Mouse (Mus musculus) heart, embryonic 16.5 days (tissue): ENCODE measurements around the gene Cdk6. TPM values are rescaled to one million over a fixed set of nuclear protein-coding genes. Genes with fewer than 3 reads are reported as not detected.
A peak's percentile ranks its signal among the peaks of the same experiment; 100 is the strongest.

Experiments
- ATAC-seq: fragments of 200-750 bp; cut with Nextera tagmentation; replicated peaks from 2 replicates; pipeline ENCODE4 v1.8.0; 2017; ENCODE audit warnings: moderate number of reproducible peaks; ENCODE audit not compliant: insufficient read depth, low FRiP score; ENCODE audit errors: extremely low read depth
- H3K27ac ChIP-seq: fragments of 300-500 bp; sonication (generic); 2 replicates; pipeline ENCODE4 v1.5.1; 2014; ENCODE audit warnings: mild to moderate bottlenecking, low read length, control low read depth, moderate library complexity
- H3K27me3 ChIP-seq: fragments of 300-500 bp; sonication (generic); 2 replicates; pipeline ENCODE4 v1.6.1; 2014; ENCODE audit warnings: low read length, mixed read lengths; ENCODE audit not compliant: control insufficient read depth, insufficient read depth
- H3K36me3 ChIP-seq: fragments of 300-500 bp; sonication (generic); 2 replicates; pipeline ENCODE4 v1.6.1; 2014; ENCODE audit not compliant: control insufficient read depth, insufficient read depth
- H3K4me1 ChIP-seq: fragments of 300-500 bp; sonication (generic); 2 replicates; pipeline ENCODE4 v1.6.1; 2014; ENCODE audit warnings: low read length, mixed read lengths; ENCODE audit not compliant: control insufficient read depth, insufficient read depth
- H3K4me2 ChIP-seq: fragments of 300-500 bp; sonication (generic); 2 replicates; pipeline ENCODE4 v1.6.1; 2014; ENCODE audit warnings: low read depth, mild to moderate bottlenecking, control low read depth, low read length
- H3K4me3 ChIP-seq: fragments of 300-500 bp; sonication (generic); 2 replicates; pipeline ENCODE4 v1.5.1; 2014; ENCODE audit warnings: mild to moderate bottlenecking, control low read depth, low read length
- H3K9ac ChIP-seq: fragments of 300-500 bp; sonication (generic); 2 replicates; pipeline ENCODE4 v1.6.1; 2014; ENCODE audit warnings: low read length, control low read depth
- H3K9me3 ChIP-seq: fragments of 300-500 bp; sonication (generic); replicated peaks from 2 replicates; pipeline ENCODE4 v1.6.1; 2016; ENCODE audit warnings: low read length; ENCODE audit not compliant: control insufficient read depth
- WGBS: fragments of 180-500 bp; shearing (Covaris S2); extraction: QIAGEN DNeasy Blood & Tissue Kit; methylation state at CpG from one replicate; pipeline ENCODE4 v1.1.7; 2014; 5-methylcytosine and 5-hydroxymethylcytosine counted together
- polyA plus RNA-seq: library from polyadenylated mRNA; unstranded; fragments of >200 nt; fragmentation: Nextera tagmentation; extraction: Ambion mirVana; gene quantifications from 2 replicates; pipeline ENCODE4 v1.2.1, GENCODE M21; 2015

Gene Cdk6
- polyA plus RNA-seq, 1 experiment from 2014 or later, result 37.7 TPM

- Histone ChIP-seq H3K9me3 (no peaks in the 10 kb centered on the region), H3K36me3 (no peaks in the 10 kb centered on the region), H3K27ac (no peak overlapping the region), H3K27me3 (no peaks in the 10 kb centered on the region), H3K4me1 (no peaks in the 10 kb centered on the region), H3K4me3 (no peak overlapping the region), H3K9ac (no peak overlapping the region), H3K4me2 (no peak overlapping the region)
- 91% methylated on average over 8 of the region's 8 CpGs for WGBS
- no peak for ATAC-seq
Measured at GRCm38 (mm10) chr5:3478216-3478615, 136.9 kb downstream of the Cdk6 start.

DNA sequence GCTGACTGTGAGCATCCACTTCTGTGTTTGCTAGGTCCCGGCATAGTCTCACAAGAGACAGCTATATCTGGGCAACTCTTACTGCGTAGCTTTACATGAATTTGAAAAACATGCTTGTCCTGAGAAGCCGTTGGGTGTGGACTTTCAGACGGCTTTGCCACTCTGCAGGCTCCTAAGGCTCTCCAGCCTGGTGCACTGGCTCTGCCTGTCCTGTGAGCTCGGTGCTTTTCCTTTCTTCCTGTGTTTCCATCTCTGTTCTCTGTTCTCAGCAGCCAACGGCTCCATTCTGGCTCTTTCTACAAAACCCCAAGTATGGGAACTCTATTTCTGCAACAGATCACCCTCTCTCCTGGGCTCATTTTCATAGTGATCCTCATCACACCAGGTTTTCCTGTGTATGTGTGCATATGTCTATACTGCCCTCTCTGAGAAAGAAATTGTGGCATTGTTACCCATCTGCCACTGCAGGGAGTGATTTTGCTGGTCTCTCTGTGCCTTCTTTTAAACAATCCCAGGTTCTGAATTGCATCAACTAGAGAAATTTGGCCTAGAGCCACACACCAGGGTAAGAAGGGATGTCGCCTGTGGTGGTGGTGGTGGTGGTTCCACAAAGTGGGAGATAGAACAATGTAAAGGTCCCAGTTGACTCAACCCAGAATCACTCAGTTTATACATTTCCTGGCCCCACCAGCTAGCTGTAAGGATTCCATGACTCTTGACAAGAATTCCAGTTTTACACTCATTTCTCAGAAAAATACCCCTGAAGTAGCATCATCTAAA lies 137.9 kb downstream of the Cdk6 start:
- H3K27me3 ChIP-seq, result no peaks in the 10 kb centered on the region
- no peak overlapping the region for H3K9ac ChIP-seq
- no peak overlapping the region for H3K27ac ChIP-seq
- WGBS, result 82% methylated on average over 7 of the region's 7 CpGs
- H3K4me1 ChIP-seq, result no peaks in the 10 kb centered on the region
- no peak overlapping the region for H3K4me2 ChIP-seq
- H3K36me3 ChIP-seq, result 0 out of 2 replicates have a peak, but pooled peaks cover 3% of the 10 kb centered on the region
- no peaks in the 10 kb centered on the region; the same call in 1 of the 2 replicates for H3K9me3 ChIP-seq
- H3K4me3 ChIP-seq, result no peak overlapping the region
- ATAC-seq, result no peak

- H3K36me3 ChIP-seq, result peaks cover 10% of the 10 kb centered on the region; the same call in 1 of the 2 replicates
- H3K27me3 ChIP-seq, result no peaks in the 10 kb centered on the region
- no peak overlapping the region for H3K27ac ChIP-seq
- H3K4me2 ChIP-seq, result no peak overlapping the region
- no peak overlapping the region for H3K9ac ChIP-seq
- ATAC-seq, result no peak
- no peak overlapping the region for H3K4me3 ChIP-seq
- no peaks in the 10 kb centered on the region for H3K4me1 ChIP-seq
- no peaks in the 10 kb centered on the region; the same call in 1 of the 2 replicates for H3K9me3 ChIP-seq
- 93% methylated on average over 9 of the region's 9 CpGs for WGBS
Measured at GRCm38 (mm10) chr5:3480637-3481395, 139.5 kb downstream of the Cdk6 start.

DNA sequence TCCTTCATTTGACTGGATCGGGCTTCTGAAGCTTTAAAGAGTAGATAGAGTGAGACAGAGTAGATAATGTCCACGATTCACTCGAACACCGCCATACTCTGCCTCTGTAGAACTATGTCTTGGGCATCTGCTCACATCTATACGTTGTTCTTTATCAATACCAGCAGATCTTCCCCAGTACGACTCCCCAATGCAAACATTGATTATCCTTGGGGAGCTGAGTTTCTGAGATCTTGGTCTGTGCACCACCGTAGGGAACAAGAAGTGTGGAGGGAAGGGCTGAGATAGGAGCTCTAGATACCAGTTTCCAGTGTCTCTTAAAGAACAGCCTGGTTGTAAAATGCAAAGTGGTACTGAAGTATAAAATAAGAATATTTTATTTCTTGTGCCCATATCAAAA lies 141.2 kb downstream of the Cdk6 start:
- WGBS, result 80% methylated on average over 7 of the region's 7 CpGs

GRCm38 (mm10) chr5:3483054-3483722 lies 141.9 kb downstream of the Cdk6 start:
- no peak for ATAC-seq
- no peak overlapping the region for H3K27ac ChIP-seq
- no peak overlapping the region for H3K4me2 ChIP-seq
- WGBS, result 89% methylated on average over 5 of the region's 5 CpGs
- H3K9me3 ChIP-seq, result no peaks in the 10 kb centered on the region; the same call in 1 of the 2 replicates
- no peak overlapping the region for H3K9ac ChIP-seq
- H3K4me1 ChIP-seq, result peaks cover 4% of the 10 kb centered on the region; the same call in 1 of the 2 replicates
- no peak overlapping the region for H3K4me3 ChIP-seq
- no peaks in the 10 kb centered on the region for H3K27me3 ChIP-seq
- peaks cover 11% of the 10 kb centered on the region; the same call in 1 of the 2 replicates for H3K36me3 ChIP-seq

More for the DNA sequence above, 141.2 kb downstream of the Cdk6 start:
- Histone ChIP-seq H3K9me3 (no peaks in the 10 kb centered on the region; the same call in 1 of the 2 replicates), H3K4me2 (no peak overlapping the region), H3K4me3 (no peak overlapping the region), H3K36me3 (peaks cover 11% of the 10 kb centered on the region; the same call in 1 of the 2 replicates), H3K9ac (no peak overlapping the region), H3K27me3 (no peaks in the 10 kb centered on the region), H3K27ac (no peak overlapping the region), H3K4me1 (peaks cover 2% of the 10 kb centered on the region; the same call in 1 of the 2 replicates)
- ATAC-seq, result no peak

DNA sequence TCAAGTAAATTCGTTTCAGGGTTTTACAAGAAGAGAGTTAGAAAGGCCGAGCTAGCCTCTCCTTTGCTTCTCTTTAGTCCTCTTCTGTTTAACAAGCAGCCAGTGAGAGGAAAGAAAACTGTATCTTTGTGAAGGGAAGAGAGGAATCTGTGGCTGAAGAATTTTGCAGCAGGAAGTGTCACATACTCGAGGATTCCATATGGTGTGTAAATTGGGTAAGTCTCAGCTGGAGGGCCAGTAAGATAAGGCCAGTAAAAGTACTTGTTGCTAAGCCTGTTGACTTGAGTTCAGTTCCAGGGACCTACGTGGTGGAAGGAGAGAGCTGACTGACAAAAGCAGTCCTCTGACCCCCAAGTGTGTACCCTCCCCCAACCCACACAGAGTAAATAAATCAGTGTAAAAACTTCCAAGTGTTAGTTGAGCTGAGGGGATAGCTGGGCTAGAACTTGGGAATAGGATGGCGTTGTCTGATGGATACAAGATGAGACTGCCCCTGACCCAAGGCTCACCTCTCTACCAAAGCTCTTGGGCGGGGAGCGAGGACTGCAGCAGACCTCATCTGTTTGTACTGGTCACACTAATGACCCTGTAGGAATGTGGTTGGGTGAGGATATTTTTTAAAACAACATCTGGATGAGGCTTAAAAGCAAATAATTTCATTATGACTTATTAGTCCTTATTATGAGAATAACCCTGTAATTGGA lies 145.4 kb downstream of the Cdk6 start:
- peaks cover 11% of the 10 kb centered on the region for H3K36me3 ChIP-seq
- no peaks in the 10 kb centered on the region; the same call in 1 of the 2 replicates for H3K9me3 ChIP-seq
- no peak overlapping the region for H3K27ac ChIP-seq
- no peak overlapping the region for H3K4me2 ChIP-seq
- no peaks in the 10 kb centered on the region for H3K27me3 ChIP-seq
- no peak overlapping the region for H3K9ac ChIP-seq
- ATAC-seq, result no peak
- H3K4me1 ChIP-seq, result peaks cover 15% of the 10 kb centered on the region
- 56% methylated on average over 7 of the region's 7 CpGs for WGBS
- no peak overlapping the region for H3K4me3 ChIP-seq

DNA sequence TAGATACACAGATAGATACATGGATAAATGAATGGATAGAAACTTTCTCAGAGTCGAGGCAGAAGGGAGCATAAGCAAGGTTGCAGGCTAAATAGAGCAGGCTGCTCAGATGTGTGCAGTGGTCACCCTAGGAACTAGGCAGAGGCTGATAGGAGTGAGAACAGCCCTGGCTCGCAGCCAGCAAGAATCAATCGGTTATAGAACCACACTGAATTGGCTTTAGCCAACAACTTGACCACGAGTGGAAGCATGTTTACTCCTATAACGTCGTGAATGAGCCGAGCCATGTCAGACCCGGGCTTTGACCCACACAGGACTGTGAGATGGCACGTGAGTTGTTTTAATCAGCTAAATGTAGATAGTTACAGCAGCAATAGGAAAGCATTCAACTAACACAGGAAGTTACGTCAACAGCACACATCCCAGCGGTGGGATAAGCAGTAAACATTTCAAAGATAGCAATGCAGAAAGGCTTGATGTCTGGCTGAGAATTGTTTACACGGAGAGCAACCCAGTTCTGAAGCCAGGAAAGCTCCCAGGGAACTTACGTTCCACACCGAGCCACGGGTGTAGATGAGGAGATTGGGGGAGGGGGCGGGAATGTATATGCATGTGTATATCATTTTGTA lies 147.0 kb downstream of the Cdk6 start:
- Histone ChIP-seq H3K27me3 (no peaks in the 10 kb centered on the region), H3K9me3 (no peaks in the 10 kb centered on the region; the same call in 1 of the 2 replicates), H3K4me3 (no peak overlapping the region), H3K4me2 (no peak overlapping the region; the same call in 1 of the 2 replicates), H3K4me1 (peaks cover 18% of the 10 kb centered on the region), H3K36me3 (peaks cover 11% of the 10 kb centered on the region), H3K27ac (no peak overlapping the region), H3K9ac (no peak overlapping the region)
- WGBS, result 55% methylated on average over 16 of the region's 16 CpGs
- peak; percentile 15; the same call in 1 of the 2 replicates for ATAC-seq

GRCm38 (mm10) chr5:3490358-3490757 lies 149.1 kb downstream of the Cdk6 start:
- Histone ChIP-seq H3K9ac (no peak overlapping the region), H3K27me3 (no peaks in the 10 kb centered on the region), H3K4me2 (no peak overlapping the region), H3K4me3 (no peak overlapping the region), H3K36me3 (peaks cover 5% of the 10 kb centered on the region), H3K4me1 (peaks cover 18% of the 10 kb centered on the region), H3K9me3 (no peaks in the 10 kb centered on the region), H3K27ac (no peak overlapping the region)
- 80% methylated on average over 3 of the region's 3 CpGs for WGBS
- no peak for ATAC-seq
